Mouse (Mus musculus) NIH3T3 (cell line): ENCODE data around the gene Sprr1b.

Source experiments
- DNase-seq: peaks from one replicate; pipeline ENCODE4 v3.0.0-alpha.2; 2012; ENCODE audit warnings: low read depth

The Sprr1b gene

DNA sequence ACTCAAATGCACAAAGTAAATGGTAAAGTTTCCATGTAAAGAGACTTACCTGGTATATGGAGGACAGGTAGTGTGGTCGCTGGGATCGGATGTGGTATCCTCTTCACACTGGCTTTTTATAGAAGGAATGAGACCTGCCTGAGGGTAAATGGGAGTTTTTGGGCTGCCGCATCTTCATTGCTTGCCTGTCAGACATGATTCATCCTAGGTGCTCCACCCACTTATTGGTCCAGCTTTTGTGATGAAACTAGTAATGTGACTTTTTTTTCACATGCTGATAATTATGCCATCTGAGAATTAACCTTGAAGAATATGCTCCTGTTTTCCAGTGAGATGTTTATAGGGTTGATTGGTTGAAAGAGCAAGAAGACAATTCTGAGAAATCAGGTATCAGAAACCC, at the start of gene Sprr1b:
Gene Sprr1b (minus strand): TSS at position 101 of the 400 bp plus-strand sequence.
- no peak for DNase-seq

DNA sequence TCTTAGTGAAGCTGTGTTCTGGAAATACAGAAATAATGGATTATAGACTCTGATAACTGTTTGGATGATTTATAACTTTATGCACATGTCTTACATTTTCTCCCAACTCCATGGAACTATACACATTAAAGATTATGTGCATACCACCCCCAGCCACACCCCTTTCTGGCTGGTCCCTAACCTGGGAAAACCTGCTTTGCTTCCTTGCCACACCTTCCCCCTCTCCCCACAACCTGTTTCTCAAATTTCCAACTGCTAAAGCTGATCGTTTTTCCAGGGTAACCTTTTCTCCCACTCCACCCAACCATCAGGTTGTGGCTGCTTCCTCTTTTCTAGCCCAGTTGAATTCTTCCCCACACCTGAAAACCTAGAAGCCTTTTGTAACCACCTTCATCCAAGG, 47.7 kb upstream of the Sprr1b start:
- no peak for DNase-seq

DNA sequence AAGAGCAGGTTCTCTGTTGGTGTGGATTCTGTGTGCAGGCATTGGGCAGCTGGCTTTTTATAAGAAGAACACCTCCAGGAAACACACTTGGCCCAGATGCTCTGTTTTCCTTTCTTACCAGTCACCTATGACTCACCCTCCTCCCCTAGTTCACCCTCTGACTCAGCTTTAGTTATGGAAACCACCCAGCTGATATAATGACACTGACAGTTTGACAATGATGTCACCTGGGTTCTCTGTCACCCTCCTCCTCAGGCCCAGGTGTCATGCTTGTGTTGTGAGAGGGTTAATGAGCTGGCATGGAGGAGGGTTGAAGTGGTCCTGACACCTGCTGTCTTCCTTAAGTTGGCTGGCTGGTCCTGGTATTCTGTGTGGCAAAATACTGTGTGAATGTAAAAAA, 47.3 kb upstream of the Sprr1b start, which contains the start of gene Sprr1a:
Gene Sprr1a (minus strand): TSS at position 33 of the 400 bp plus-strand sequence.
- no peak for DNase-seq

DNA sequence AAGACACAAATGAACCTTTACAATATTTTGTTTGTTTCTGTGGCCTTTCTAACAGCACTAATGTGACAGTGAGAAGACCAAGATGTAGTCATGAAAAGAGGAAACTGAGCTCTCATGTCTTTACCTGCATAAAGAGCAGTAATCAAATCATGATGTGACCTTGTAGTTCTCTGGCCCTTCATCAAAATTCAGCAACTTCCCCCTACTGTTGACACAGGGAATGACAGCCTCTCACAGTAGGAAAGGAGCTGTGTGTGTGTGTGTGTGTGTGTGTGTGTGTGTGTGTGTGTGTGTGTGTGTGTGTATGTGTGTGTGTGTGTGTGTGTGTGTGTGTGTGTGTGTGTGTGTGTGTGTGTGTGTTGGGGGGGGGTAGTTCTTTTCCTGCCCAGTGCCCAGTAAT, 42.7 kb upstream of the Sprr1b start:
- peak; percentile 4 for DNase-seq

DNA sequence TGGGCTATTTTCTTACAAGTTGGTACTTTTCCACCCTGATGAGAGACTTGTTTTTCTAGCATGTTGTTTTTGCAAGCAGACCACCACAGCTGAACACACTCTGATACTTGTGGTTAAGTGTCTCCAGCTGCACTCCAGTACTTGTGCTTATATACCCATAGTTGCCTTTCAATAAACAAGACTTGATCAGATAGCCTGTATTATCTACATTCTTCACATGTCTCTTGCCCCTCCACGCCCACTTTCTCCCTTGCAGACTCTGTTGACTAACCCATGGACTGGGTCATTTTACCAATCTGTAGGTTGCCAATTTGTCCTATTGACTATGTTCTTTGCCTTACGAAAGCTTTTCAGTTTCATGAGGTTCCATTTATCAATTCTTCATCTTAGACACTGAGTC, 31.5 kb upstream of the Sprr1b start:
- no peak for DNase-seq

DNA sequence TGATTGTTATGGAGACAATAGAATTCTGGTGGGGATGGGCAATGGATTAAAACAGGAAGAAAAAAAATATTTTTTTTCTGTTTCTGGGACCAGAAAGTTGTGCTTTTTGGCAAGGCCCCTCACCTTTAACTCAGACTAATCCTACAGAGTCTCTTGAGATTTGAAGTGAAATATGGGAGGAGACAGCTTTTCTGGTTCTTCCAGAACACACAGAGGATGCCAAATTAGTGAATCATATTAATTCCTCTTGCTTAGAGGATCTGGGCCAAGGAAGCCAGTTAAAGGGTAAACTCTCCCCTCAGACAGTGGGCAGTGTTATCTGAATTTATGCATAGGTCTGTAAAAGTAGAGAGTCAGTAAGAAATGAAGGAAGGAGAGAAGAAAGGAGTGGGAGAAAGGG, 28.8 kb upstream of the Sprr1b start:
- DNase-seq: no peak

DNA sequence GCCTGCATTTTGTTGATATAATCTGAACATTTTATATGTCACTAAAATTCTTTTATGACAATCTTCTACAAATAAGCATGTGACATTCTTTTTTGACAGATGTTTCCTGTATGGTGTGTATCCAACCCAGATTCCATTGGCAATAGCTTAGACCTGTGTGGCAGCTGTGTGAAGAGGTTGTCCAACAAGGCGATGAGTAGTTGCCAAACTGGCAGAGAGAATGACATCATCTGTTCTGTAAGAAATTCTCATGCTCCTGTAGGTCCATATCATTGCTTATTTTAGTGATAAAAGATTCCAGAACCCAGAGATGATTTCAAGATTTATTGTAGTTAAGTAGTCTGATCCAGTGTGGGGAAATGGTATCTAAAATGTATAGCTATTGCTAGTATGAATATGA, 28.0 kb upstream of the Sprr1b start:
- no peak for DNase-seq

DNA sequence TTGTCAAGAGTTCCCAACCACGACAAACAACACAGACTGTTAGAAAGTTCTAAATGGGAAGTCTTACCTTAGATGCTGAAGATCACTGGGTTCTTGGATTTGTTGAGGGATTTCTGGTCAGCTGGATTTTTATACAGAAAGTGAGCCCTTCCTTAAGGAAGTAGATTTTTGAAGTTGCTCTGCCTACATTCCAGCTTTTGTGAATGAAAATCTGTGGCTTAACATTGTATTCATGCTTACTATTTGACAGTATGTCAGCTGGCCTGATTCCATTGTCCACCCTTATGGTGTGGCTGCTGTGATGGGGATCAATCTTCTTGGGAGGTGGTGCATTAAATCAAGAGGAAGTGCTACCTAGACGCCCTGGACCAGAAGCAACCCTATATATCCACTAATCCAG, 20.0 kb upstream of the Sprr1b start, which contains the start of gene Sprr3:
Gene Sprr3 (minus strand): TSS at position 101 of the 400 bp plus-strand sequence.
- no peak for DNase-seq

DNA sequence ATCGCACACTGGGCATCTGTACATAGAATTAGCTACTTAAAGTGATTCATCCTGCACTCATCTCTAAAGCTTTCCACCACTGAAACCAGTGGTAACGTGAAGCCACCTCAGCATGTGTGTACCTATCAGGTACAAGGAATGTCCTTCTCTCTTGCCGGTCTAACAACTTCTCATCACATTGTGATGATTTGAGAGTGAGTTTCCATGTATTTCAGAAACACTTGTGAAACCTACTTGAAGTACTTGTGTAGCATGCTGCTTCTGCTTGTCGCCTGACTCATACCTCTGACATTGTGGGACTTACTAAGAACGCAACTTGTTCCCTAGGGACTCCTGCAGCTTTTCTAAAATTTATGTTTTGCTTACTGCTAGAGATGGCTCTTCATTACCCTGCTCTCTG, 16.6 kb upstream of the Sprr1b start:
- no peak for DNase-seq

DNA sequence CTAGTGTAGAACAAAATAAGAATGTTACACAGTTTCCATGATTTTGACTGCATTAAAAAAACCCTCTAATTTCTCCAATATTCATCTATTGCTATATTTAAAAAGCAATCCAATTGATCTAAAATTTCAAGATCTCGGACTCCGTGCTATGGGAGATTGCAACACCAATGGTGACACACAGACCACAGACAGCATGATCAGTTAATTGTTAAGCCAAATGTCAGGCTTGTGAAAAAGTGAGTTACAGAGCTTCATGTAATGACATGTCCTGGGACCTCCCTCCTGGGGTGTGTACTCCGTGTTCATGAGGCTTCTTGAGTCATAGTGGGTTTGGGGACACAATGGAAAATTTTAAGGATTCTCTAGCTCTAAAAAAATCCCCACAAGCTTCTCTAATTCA, 1.6 kb upstream of the Sprr1b start:
- no peak for DNase-seq

DNA sequence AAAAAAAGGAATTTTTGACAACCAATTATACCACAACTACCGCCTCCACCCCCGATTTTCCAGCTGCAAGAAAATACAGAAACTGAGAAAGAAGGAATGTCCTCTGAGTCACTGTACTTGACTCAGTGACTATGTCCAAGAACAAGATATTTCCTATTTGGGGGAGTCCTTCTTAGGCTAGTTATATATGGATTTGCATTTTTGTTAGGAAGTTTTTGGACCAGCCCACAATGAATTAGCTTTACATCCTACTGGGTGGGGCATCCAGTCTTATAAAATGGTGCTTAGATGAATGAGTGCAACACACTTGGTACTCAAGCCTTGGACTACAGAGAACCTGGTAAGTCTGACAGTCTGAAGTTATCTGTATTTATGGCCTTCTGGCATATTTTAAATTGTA, 6.3 kb downstream of the Sprr1b start, which contains the start of gene Sprr2k:
Gene Sprr2k (plus strand): TSS at position 301 of the 400 bp plus-strand sequence.
- no peak for DNase-seq

DNA sequence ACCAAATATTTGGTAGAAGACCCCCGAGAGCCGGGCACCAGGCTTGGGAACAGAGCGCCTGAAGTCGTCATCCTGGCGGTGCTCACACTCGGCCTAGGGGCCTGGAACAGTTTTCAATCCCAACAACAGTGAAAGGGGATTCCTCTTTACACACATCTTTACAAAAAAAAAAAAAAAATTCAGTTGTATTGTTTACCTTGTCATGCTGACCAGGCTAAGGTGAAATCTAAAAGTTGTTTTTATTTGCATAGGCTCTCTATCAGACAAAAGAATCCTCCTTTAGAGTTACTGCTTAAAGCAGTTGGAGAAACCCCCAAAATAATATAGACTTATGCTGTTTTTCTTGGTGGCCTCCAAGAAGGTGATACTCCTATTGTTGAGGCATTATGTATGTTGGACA, 9.3 kb downstream of the Sprr1b start, which contains the start of gene Gm9774:
Gene Gm9774 (minus strand): TSS at position 101 of the 400 bp plus-strand sequence.
- no peak for DNase-seq

DNA sequence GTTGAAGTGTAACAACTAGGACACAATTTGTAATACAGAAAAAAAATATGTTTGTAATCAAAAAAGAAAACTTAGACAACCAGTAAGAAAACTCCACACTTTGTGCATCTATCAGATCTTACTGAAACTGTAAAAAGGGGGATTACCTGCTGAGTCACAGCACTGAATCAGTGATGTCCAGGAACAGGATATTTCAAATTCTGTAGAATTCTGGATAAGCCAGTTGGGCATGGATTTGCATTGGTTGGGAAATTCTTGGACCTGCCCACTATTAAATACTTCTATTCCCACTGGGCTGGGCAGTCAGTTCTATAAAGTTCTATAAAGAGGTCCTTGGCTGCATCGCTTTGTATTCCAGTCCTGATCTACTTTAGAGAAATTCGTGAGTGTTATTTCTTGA, 20.8 kb downstream of the Sprr1b start, which contains the start of gene Sprr2j-ps:
Gene Sprr2j-ps (plus strand): TSS at position 301 of the 400 bp plus-strand sequence.
- no peak for DNase-seq

DNA sequence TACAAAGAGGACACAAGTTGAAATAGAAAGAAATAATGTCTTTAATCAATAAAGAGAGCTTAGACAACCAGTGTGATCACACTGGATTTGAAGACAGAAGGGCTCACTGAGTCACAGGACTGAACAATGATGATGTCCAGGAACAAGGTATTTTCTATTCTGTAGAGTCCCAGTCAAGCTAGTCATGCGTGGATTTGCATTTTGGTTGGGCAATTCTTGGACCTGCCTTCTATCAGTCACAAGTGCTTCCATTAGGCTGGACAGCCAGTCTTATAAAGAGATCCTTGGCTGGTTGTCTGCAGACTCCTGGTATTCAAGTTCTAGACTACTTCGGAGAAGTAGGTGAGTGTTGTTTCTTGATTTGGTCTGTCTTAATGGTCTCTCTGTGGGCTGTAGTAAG, 30.9 kb downstream of the Sprr1b start, which contains the start of gene Sprr2i:
Gene Sprr2i (plus strand): TSS at position 301 of the 400 bp plus-strand sequence.
- DNase-seq: no peak

DNA sequence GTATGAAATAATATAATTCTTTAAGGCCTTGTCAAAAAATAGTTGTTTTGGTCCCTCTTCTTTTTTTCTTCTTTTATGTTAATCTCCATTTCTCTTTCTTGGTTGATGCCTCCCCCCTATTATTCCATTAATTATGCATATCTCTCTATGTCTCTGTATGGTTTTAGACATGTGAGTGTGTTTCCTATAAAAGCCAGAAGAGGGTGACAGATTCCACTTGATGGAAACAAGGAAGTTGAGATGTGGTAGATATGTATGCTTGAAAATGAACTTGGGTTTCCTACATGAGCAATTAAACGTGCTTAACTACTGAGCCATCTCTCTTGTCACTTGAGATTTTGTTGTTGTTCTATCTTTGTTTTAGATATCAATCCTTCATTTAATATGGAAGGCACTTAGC, 44.3 kb downstream of the Sprr1b start:
- peak; percentile 1 for DNase-seq
